Mouse (Mus musculus): ENCODE measurements around the gene Samd1. TPM values are rescaled to one million over a fixed set of nuclear protein-coding genes. Genes with fewer than 3 reads are reported as not detected.
A peak's percentile ranks its signal among the peaks of the same experiment; 100 is the strongest.

Samd1 gene
- total and polyA plus RNA-seq, 2 experiments = 4.0 to 11.9 TPM

- Histone ChIP-seq H3K79me2 (ENCODE audit: control insufficient read depth, insufficient read depth, low read length) (no peaks in the 10 kb centered on the region), H3K4me1 (ENCODE audit: control insufficient read depth, insufficient read depth, low read length) (no peaks in the 10 kb centered on the region), H3K36me3 (ENCODE audit: control insufficient read depth, insufficient read depth, low read length) (no peaks in the 10 kb centered on the region), H3K9ac (ENCODE audit: low read depth, low read length) (0 out of 2 replicates have a peak overlapping the region, but pooled peaks have one; percentile 3), H3K4me3 (ENCODE audit: insufficient read depth, low read depth, low read length) (peak overlapping the region; percentile 1; the same call in 1 of the 2 replicates), H3K27ac (replicated peaks; ENCODE audit: insufficient read depth, low read depth, low read length) (no peak overlapping the region), H3K27me3 (ENCODE audit: control insufficient read depth, insufficient read depth, low read length) (peaks cover 6% of the 10 kb centered on the region)
- WGBS = 50% methylated on average over 12 of the region's 12 CpGs
- TF ChIP-seq CTCF (IDR thresholded peaks at IDR 0.05; ENCODE audit: low read depth, low read length) (no peak), POLR2A (IDR thresholded peaks at IDR 0.05; ENCODE audit: extremely low read depth, insufficient read depth, low read length) (no peak)
- no peak for DNase-seq (ENCODE audit: extremely low read depth, low read depth, low spot score)
Measured at GRCm38 (mm10) chr8:84042948-84043342, 45.5 kb downstream of the Samd1 start.

- no peak overlapping the region for H3K9ac ChIP-seq (ENCODE audit: low read depth, low read length)
- H3K36me3 ChIP-seq (ENCODE audit: control insufficient read depth, insufficient read depth, low read length) = no peaks in the 10 kb centered on the region
- 32% methylated on average over 7 of the region's 7 CpGs for WGBS
- TF ChIP-seq CTCF (IDR thresholded peaks at IDR 0.05; ENCODE audit: low read depth, low read length) (no peak), POLR2A (IDR thresholded peaks at IDR 0.05; ENCODE audit: extremely low read depth, insufficient read depth, low read length) (no peak)
- H3K4me3 ChIP-seq (ENCODE audit: insufficient read depth, low read depth, low read length) = no peak overlapping the region
- no peak for DNase-seq (ENCODE audit: extremely low read depth, low read depth, low spot score)
- no peaks in the 10 kb centered on the region for H3K4me1 ChIP-seq (ENCODE audit: control insufficient read depth, insufficient read depth, low read length)
- H3K27ac ChIP-seq (replicated peaks; ENCODE audit: insufficient read depth, low read depth, low read length) = no peak overlapping the region
- H3K79me2 ChIP-seq (ENCODE audit: control insufficient read depth, insufficient read depth, low read length) = no peaks in the 10 kb centered on the region
- peaks cover 6% of the 10 kb centered on the region for H3K27me3 ChIP-seq (ENCODE audit: control insufficient read depth, insufficient read depth, low read length)
Measured at GRCm38 (mm10) chr8:84044103-84044502, 46.6 kb downstream of the Samd1 start.

GRCm38 (mm10) chr8:84044900-84045299 lies 47.4 kb downstream of the Samd1 start, which contains the start of gene Rln3:
Rln3 (minus strand) TSS chr8:84045000.
- H3K4me3 ChIP-seq (ENCODE audit: insufficient read depth, low read depth, low read length) = no peak within 1 kb of the TSS
- H3K9ac ChIP-seq (ENCODE audit: low read depth, low read length) = no peak within 1 kb of the TSS
- peaks cover 6% of the 10 kb centered on the region for H3K27me3 ChIP-seq (ENCODE audit: control insufficient read depth, insufficient read depth, low read length)

GRCm38 (mm10) chr8:84046505-84046904 lies 49.0 kb downstream of the Samd1 start:
- Histone ChIP-seq H3K4me1 (ENCODE audit: control insufficient read depth, insufficient read depth, low read length) (no peaks in the 10 kb centered on the region), H3K27ac (replicated peaks; ENCODE audit: insufficient read depth, low read depth, low read length) (no peak overlapping the region), H3K27me3 (ENCODE audit: control insufficient read depth, insufficient read depth, low read length) (peaks cover 6% of the 10 kb centered on the region), H3K36me3 (ENCODE audit: control insufficient read depth, insufficient read depth, low read length) (no peaks in the 10 kb centered on the region), H3K4me3 (ENCODE audit: insufficient read depth, low read depth, low read length) (no peak overlapping the region), H3K79me2 (ENCODE audit: control insufficient read depth, insufficient read depth, low read length) (no peaks in the 10 kb centered on the region), H3K9ac (ENCODE audit: low read depth, low read length) (no peak overlapping the region)
- TF ChIP-seq CTCF (IDR thresholded peaks at IDR 0.05; ENCODE audit: low read depth, low read length) (no peak), POLR2A (IDR thresholded peaks at IDR 0.05; ENCODE audit: extremely low read depth, insufficient read depth, low read length) (no peak)
- WGBS = 92% methylated on average over 3 of the region's 3 CpGs
- no peak for DNase-seq (ENCODE audit: extremely low read depth, low read depth, low spot score)

More at GRCm38 (mm10) chr8:84044900-84045299, 47.4 kb downstream of the Samd1 start, which contains the start of gene Rln3:
- no peak for DNase-seq (ENCODE audit: extremely low read depth, low read depth, low spot score)
- no peaks in the 10 kb centered on the region for H3K36me3 ChIP-seq (ENCODE audit: control insufficient read depth, insufficient read depth, low read length)
- no peaks in the 10 kb centered on the region for H3K4me1 ChIP-seq (ENCODE audit: control insufficient read depth, insufficient read depth, low read length)
- no peaks in the 10 kb centered on the region for H3K79me2 ChIP-seq (ENCODE audit: control insufficient read depth, insufficient read depth, low read length)
- no peak within 1 kb of the TSS for H3K27ac ChIP-seq (replicated peaks; ENCODE audit: insufficient read depth, low read depth, low read length)
- TF ChIP-seq CTCF (IDR thresholded peaks at IDR 0.05; ENCODE audit: low read depth, low read length) = no peak
- no peak for TF ChIP-seq POLR2A (IDR thresholded peaks at IDR 0.05; ENCODE audit: extremely low read depth, insufficient read depth, low read length)
- WGBS = 21% methylated on average over 9 of the region's 9 CpGs

GRCm38 (mm10) chr8:84048171-84048570 lies 50.7 kb downstream of the Samd1 start:
- peaks cover 2% of the 10 kb centered on the region; the same call in 1 of the 2 replicates for H3K27me3 ChIP-seq (ENCODE audit: control insufficient read depth, insufficient read depth, low read length)
- no peaks in the 10 kb centered on the region for H3K79me2 ChIP-seq (ENCODE audit: control insufficient read depth, insufficient read depth, low read length)
- DNase-seq (ENCODE audit: extremely low read depth, low read depth, low spot score) = no peak
- 88% methylated on average over 5 of the region's 5 CpGs for WGBS
- no peak overlapping the region for H3K4me3 ChIP-seq (ENCODE audit: insufficient read depth, low read depth, low read length)
- no peak overlapping the region for H3K9ac ChIP-seq (ENCODE audit: low read depth, low read length)
- H3K36me3 ChIP-seq (ENCODE audit: control insufficient read depth, insufficient read depth, low read length) = no peaks in the 10 kb centered on the region
- no peak overlapping the region for H3K27ac ChIP-seq (replicated peaks; ENCODE audit: insufficient read depth, low read depth, low read length)
- no peaks in the 10 kb centered on the region for H3K4me1 ChIP-seq (ENCODE audit: control insufficient read depth, insufficient read depth, low read length)
- TF ChIP-seq POLR2A (IDR thresholded peaks at IDR 0.05; ENCODE audit: extremely low read depth, insufficient read depth, low read length) = no peak
- no peak for TF ChIP-seq CTCF (IDR thresholded peaks at IDR 0.05; ENCODE audit: low read depth, low read length)

Other genes with a start within 250 kb of the Samd1 start
- gene Adgrl1, start 97.6 kb upstream of the Samd1 start, total RNA-seq (2014; rRNA removed) = 1.6 TPM in 2 replicates
- gene Adgrl1, start 97.6 kb upstream of the Samd1 start, polyA plus RNA-seq (2012; rRNA removed) = 2.7 and 3.5 TPM in 2 replicates
- 1.8 and 2.0 TPM in 2 replicates for gene Gm10644, start 42.5 kb upstream of the Samd1 start, total RNA-seq (2014; rRNA removed)
- 4.0 and 4.3 TPM in 2 replicates for gene Gm10644, start 42.5 kb upstream of the Samd1 start, polyA plus RNA-seq (2012; rRNA removed)
- gene Asf1b, start 42.2 kb upstream of the Samd1 start, total RNA-seq (2014; rRNA removed) = 0.37 and 1.1 TPM in 2 replicates
- gene Asf1b, start 42.2 kb upstream of the Samd1 start, polyA plus RNA-seq (2012; rRNA removed) = 0.86 and 1.4 TPM in 2 replicates
- gene Prkaca, start 24.7 kb upstream of the Samd1 start, total RNA-seq (2014; rRNA removed) = 23.0 and 24.9 TPM in 2 replicates
- 47.8 and 56.5 TPM in 2 replicates for gene Prkaca, start 24.7 kb upstream of the Samd1 start, polyA plus RNA-seq (2012; rRNA removed)
- gene 1700067K01Rik, start 3.8 kb downstream of the Samd1 start, total RNA-seq (2014; rRNA removed) = 0.20 and 0.46 TPM in 2 replicates
- gene 1700067K01Rik, start 3.8 kb downstream of the Samd1 start, polyA plus RNA-seq (2012; rRNA removed) = 0.11 and 0.26 TPM in 2 replicates
- gene 2210011C24Rik, start 14.5 kb downstream of the Samd1 start, total RNA-seq (2014; rRNA removed) = 0.20 and 0.28 TPM in 2 replicates
- 0.21 and 0.34 TPM in 2 replicates for gene 2210011C24Rik, start 14.5 kb downstream of the Samd1 start, polyA plus RNA-seq (2012; rRNA removed)
- gene Palm3, start 23.8 kb downstream of the Samd1 start, total RNA-seq (2014; rRNA removed) = not detected in 2 replicates
- not detected in 2 replicates for gene Palm3, start 23.8 kb downstream of the Samd1 start, polyA plus RNA-seq (2012; rRNA removed)
- 1.4 and 1.5 TPM in 2 replicates for gene Il27ra, start 44.9 kb downstream of the Samd1 start, total RNA-seq (2014; rRNA removed)
- 1.4 and 2.1 TPM in 2 replicates for gene Il27ra, start 44.9 kb downstream of the Samd1 start, polyA plus RNA-seq (2012; rRNA removed)
- gene Rln3, start 47.3 kb downstream of the Samd1 start, total RNA-seq (2014; rRNA removed) = not detected in 2 replicates
- not detected in 2 replicates for gene Rln3, start 47.3 kb downstream of the Samd1 start, polyA plus RNA-seq (2012; rRNA removed)
- gene Gm10643, start 67.5 kb downstream of the Samd1 start, total RNA-seq (2014; rRNA removed) = 0.65 and 0.74 TPM in 2 replicates
- 0.10 TPM in 1 of 2 replicates, not detected in the other for gene Gm10643, start 67.5 kb downstream of the Samd1 start, polyA plus RNA-seq (2012; rRNA removed)
- 1.8 and 2.6 TPM in 2 replicates for gene Rfx1, start 69.2 kb downstream of the Samd1 start, total RNA-seq (2014; rRNA removed)
- gene Rfx1, start 69.2 kb downstream of the Samd1 start, polyA plus RNA-seq (2012; rRNA removed) = 6.4 and 8.3 TPM in 2 replicates
- 1.4 and 2.2 TPM in 2 replicates for gene Dcaf15, start 107.1 kb downstream of the Samd1 start, total RNA-seq (2014; rRNA removed)
- 9.2 and 9.9 TPM in 2 replicates for gene Dcaf15, start 107.1 kb downstream of the Samd1 start, polyA plus RNA-seq (2012; rRNA removed)
- gene Podnl1, start 128.3 kb downstream of the Samd1 start, total RNA-seq (2014; rRNA removed) = 0.13 TPM in 1 of 2 replicates, not detected in the other
- 0.51 and 0.86 TPM in 2 replicates for gene Podnl1, start 128.3 kb downstream of the Samd1 start, polyA plus RNA-seq (2012; rRNA removed)
- gene Cc2d1a, start 150.3 kb downstream of the Samd1 start, total RNA-seq (2014; rRNA removed) = 4.0 and 5.6 TPM in 2 replicates
- 10.4 and 10.6 TPM in 2 replicates for gene Cc2d1a, start 150.3 kb downstream of the Samd1 start, polyA plus RNA-seq (2012; rRNA removed)
- gene 4930432K21Rik, start 150.4 kb downstream of the Samd1 start, total RNA-seq (2014; rRNA removed) = not detected in 2 replicates
- gene 4930432K21Rik, start 150.4 kb downstream of the Samd1 start, polyA plus RNA-seq (2012; rRNA removed) = 0.07 and 0.11 TPM in 2 replicates
- gene Nanos3, start 187.5 kb downstream of the Samd1 start, total RNA-seq (2014; rRNA removed) = not detected in 2 replicates
- gene Nanos3, start 187.5 kb downstream of the Samd1 start, polyA plus RNA-seq (2012; rRNA removed) = not detected in 2 replicates
- 2.8 and 3.7 TPM in 2 replicates for gene Zswim4, start 239.4 kb downstream of the Samd1 start, total RNA-seq (2014; rRNA removed)
- gene Zswim4, start 239.4 kb downstream of the Samd1 start, polyA plus RNA-seq (2012; rRNA removed) = 6.9 and 8.4 TPM in 2 replicates

Measured in liver, adult 2 months (tissue).